Mouse (Mus musculus) midbrain, embryonic 12.5 days (tissue): ENCODE measurements around the gene Grk3. TPM values are rescaled to one million over a fixed set of nuclear protein-coding genes. Genes with fewer than 3 reads are reported as not detected.

Experiments
- ATAC-seq: fragments of 200-750 bp; cut with Nextera tagmentation; 2 replicates; pipeline ENCODE4 v1.8.0; 2017; ENCODE audit warnings: low read depth, moderate TSS enrichment, moderate library complexity; ENCODE audit not compliant: low FRiP score
- H3K27ac ChIP-seq: fragments of 300-500 bp; sonication (generic); replicated peaks from 2 replicates; pipeline ENCODE4 v1.5.1; 2016; ENCODE audit warnings: mild to moderate bottlenecking
- H3K27me3 ChIP-seq: fragments of 300-500 bp; sonication (generic); 2 replicates; pipeline ENCODE4 v1.6.1; 2016; ENCODE audit warnings: mild to moderate bottlenecking
- H3K36me3 ChIP-seq: fragments of 300-500 bp; sonication (generic); 2 replicates; pipeline ENCODE4 v1.6.1; 2016
- H3K4me1 ChIP-seq: fragments of 300-500 bp; sonication (generic); 2 replicates; pipeline ENCODE4 v1.6.1; 2016
- H3K4me2 ChIP-seq: fragments of 300-500 bp; sonication (generic); replicated peaks from 2 replicates; pipeline ENCODE4 v1.6.1; 2016; ENCODE audit warnings: mild to moderate bottlenecking, moderate library complexity
- H3K4me3 ChIP-seq: fragments of 300-500 bp; sonication (generic); 2 replicates; pipeline ENCODE4 v1.5.1; 2016; ENCODE audit warnings: mild to moderate bottlenecking
- H3K9ac ChIP-seq: fragments of 300-500 bp; sonication (generic); replicated peaks from 2 replicates; pipeline ENCODE4 v1.6.1; 2016; ENCODE audit warnings: mild to moderate bottlenecking, moderate library complexity
- H3K9me3 ChIP-seq: fragments of 300-500 bp; sonication (generic); 2 replicates; pipeline ENCODE4 v1.6.1; 2016; ENCODE audit warnings: mild to moderate bottlenecking
- WGBS: fragments of 180-500 bp; shearing (Covaris S2); methylation state at CpG from one replicate; pipeline ENCODE4 v1.1.7; 2016; 5-methylcytosine and 5-hydroxymethylcytosine counted together
- polyA plus RNA-seq: library from polyadenylated mRNA; unstranded; fragments of >200 nt; fragmentation: Nextera tagmentation; extraction: Ambion mirVana; gene quantifications from 2 replicates; pipeline ENCODE4 v1.2.1, GENCODE M21; 2016

Gene Grk3
- polyA plus RNA-seq, 1 experiment from 2014 or later, result 10.4 TPM

DNA sequence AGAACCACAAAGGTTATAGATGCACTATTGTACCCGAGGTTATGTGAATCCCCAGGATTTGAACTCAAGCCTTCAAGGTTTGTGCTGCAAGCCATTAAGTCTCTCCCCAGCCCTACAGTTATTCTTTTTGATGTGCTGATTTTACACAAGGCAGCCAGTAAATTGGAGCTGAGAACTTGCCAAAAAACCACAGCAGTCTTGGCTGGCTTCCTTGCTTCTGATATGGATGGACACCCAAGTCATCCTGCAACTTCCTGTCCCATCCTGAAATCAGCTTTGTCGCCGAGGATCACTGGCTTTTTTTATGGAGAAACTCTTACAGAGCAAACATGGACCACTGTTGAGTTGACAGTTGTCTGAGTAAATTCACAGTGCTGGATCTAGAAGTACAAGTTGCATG is 14.5 kb upstream of the Grk3 start:
- Histone ChIP-seq H3K4me3 (no peak overlapping the region), H3K9me3 (no peaks in the 10 kb centered on the region), H3K27ac (no peak overlapping the region), H3K36me3 (no peaks in the 10 kb centered on the region), H3K27me3 (no peaks in the 10 kb centered on the region), H3K9ac (no peak overlapping the region), H3K4me2 (no peak overlapping the region), H3K4me1 (peaks cover 15% of the 10 kb centered on the region; the same call in 1 of the 2 replicates)
- ATAC-seq, result no peak
- WGBS, result 72% methylated on average over 3 of the region's 3 CpGs

DNA sequence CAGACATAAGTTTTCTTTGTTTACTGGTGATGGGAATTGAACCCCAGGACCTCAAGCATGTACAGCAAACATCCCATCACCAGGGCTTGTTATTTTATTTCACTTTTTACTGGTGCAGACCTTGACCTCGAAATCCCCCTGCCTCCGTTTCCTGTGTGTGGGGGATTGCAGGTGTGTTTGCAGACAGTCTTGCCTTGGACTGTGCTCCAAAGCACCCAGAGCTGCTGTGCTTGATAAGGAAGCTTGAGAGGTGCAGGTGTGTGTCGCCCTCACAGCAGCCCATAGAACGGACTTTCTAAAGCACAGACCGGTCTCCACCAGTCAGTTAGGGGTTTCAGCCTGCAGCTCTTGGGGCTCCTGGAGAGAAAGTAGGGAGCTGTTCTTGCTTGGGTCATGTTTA is 11.1 kb upstream of the Grk3 start:
- peaks cover 30% of the 10 kb centered on the region for H3K4me1 ChIP-seq
- H3K27ac ChIP-seq, result no peak overlapping the region
- WGBS, result 87% methylated on average over 5 of the region's 5 CpGs
- no peak for ATAC-seq
- H3K36me3 ChIP-seq, result no peaks in the 10 kb centered on the region
- H3K27me3 ChIP-seq, result no peaks in the 10 kb centered on the region
- no peak overlapping the region for H3K9ac ChIP-seq
- H3K4me3 ChIP-seq, result no peak overlapping the region
- no peak overlapping the region for H3K4me2 ChIP-seq
- no peaks in the 10 kb centered on the region for H3K9me3 ChIP-seq

DNA sequence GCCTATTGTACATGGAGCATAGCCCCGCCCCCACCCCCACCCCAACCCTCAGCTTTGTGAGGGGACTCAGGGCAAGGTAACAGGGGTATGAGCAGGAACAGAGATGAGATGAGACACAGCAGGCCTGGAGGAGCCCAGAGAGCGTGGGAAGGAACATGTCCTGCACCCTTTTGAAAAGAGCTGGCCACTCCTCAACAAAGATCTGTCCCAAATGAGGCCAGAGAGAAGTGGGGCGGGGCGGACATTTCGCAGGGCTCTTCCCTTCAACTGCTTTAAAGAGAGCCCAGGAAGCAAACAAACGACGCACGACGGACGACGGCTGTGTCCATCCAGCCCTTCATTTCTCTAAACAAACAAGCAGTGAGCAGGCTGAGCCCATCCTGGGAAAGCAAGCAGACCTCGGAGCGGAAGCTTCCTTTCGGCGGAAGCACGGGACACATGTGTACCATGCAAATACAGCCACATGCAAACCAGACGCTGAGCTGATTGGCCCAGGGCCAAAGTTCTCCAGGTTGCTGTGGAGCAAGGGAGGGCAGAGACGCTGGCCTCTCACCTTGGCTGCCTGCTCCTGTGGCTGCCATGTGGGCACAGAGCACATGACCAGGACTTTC is 8.7 kb upstream of the Grk3 start:
- Histone ChIP-seq H3K27ac (peak overlapping the region; percentile 43), H3K4me3 (no peak overlapping the region), H3K27me3 (no peaks in the 10 kb centered on the region), H3K4me1 (peaks cover 21% of the 10 kb centered on the region), H3K4me2 (0 out of 2 replicates have a peak overlapping the region, but pooled peaks have one; percentile 0), H3K9ac (no peak overlapping the region), H3K36me3 (no peaks in the 10 kb centered on the region), H3K9me3 (no peaks in the 10 kb centered on the region)
- WGBS, result 44% methylated on average over 18 of the region's 18 CpGs
- ATAC-seq, result no peak

- WGBS, result 79% methylated on average over 8 of the region's 8 CpGs
- Histone ChIP-seq H3K27me3 (peaks cover 25% of the 10 kb centered on the region), H3K36me3 (no peaks in the 10 kb centered on the region), H3K27ac (no peak overlapping the region), H3K4me2 (no peak overlapping the region), H3K9me3 (no peaks in the 10 kb centered on the region), H3K4me1 (peaks cover 15% of the 10 kb centered on the region), H3K4me3 (no peak overlapping the region), H3K9ac (no peak overlapping the region)
- no peak for ATAC-seq
These were observed 2.6 kb upstream of the Grk3 start for GRCm38 (mm10) chr5:113018190-113018589.

DNA sequence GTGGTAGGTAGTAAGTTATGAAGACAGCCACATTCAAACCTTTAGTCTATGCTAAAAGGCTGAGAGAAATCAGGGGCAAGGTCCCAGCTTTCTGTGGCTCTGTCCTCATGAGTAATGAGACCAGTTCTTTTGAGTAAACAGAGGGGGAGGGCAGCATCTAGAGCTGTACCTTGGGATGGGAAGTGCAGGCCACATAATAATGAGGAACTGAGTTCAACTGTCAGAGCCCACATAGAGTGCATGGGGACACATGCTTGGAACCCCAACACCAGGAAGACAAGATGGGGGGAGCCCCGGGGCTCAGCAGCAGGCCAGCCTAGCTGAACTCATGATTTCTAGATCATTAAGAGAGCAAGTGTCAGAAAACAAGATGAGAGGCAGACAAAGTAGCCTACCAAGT is 1.4 kb upstream of the Grk3 start:
- Histone ChIP-seq H3K27me3 (peaks cover 25% of the 10 kb centered on the region), H3K4me3 (no peak overlapping the region), H3K36me3 (no peaks in the 10 kb centered on the region), H3K4me2 (no peak overlapping the region), H3K4me1 (peaks cover 11% of the 10 kb centered on the region), H3K27ac (no peak overlapping the region), H3K9ac (no peak overlapping the region), H3K9me3 (no peaks in the 10 kb centered on the region)
- no peak for ATAC-seq
- WGBS, result 95% methylated on average over 1 of the region's 1 CpGs

- Histone ChIP-seq H3K4me3 (peak overlapping the region; percentile 58), H3K9me3 (no peaks in the 10 kb centered on the region), H3K27ac (no peak overlapping the region), H3K4me2 (peak overlapping the region; percentile 69), H3K9ac (peak overlapping the region; percentile 65), H3K27me3 (peaks cover 25% of the 10 kb centered on the region), H3K36me3 (no peaks in the 10 kb centered on the region), H3K4me1 (peaks cover 11% of the 10 kb centered on the region)
- ATAC-seq, result peak; percentile 44; the same call in 1 of the 2 replicates
- 4% methylated on average over 14 of the region's 14 CpGs for WGBS
These were observed 769 bp downstream of the Grk3 start for GRCm38 (mm10) chr5:113014808-113015235.

- H3K4me3 ChIP-seq, result peak overlapping the region; percentile 58
- peak overlapping the region; percentile 69 for H3K4me2 ChIP-seq
- no peaks in the 10 kb centered on the region for H3K36me3 ChIP-seq
- H3K9ac ChIP-seq, result peak overlapping the region; percentile 65; the same call in 1 of the 2 replicates
- H3K9me3 ChIP-seq, result no peaks in the 10 kb centered on the region
- H3K4me1 ChIP-seq, result peaks cover 11% of the 10 kb centered on the region
- ATAC-seq, result no peak
- peaks cover 25% of the 10 kb centered on the region for H3K27me3 ChIP-seq
- 64% methylated on average over 16 of the region's 16 CpGs for WGBS
- H3K27ac ChIP-seq, result no peak overlapping the region
These were observed 1.3 kb downstream of the Grk3 start for GRCm38 (mm10) chr5:113014111-113014807.

DNA sequence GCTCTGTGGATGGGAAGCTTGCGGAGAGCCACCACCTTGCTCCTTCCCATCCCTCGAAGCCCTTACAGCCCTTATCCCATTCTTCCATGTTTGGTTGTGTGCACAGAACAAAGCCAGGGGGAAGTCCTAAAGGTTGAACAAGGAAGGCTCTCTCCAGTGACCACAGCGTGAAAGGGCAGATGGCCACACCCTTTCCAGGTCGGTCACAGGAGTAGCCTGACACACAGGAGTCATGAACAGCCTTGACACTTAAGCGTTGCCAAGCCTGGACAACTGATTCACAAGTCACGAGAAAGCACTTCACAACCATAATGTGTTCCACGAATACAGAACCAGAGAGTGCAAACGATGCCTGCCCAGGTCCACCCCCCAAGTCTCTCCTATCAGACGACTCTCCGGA is 3.7 kb downstream of the Grk3 start:
- ATAC-seq, result no peak
- 89% methylated on average over 10 of the region's 10 CpGs for WGBS

GRCm38 (mm10) chr5:113009183-113009820 is 6.3 kb downstream of the Grk3 start:
- WGBS, result 93% methylated on average over 8 of the region's 8 CpGs
- Histone ChIP-seq H3K27ac (no peak overlapping the region), H3K4me2 (no peak overlapping the region), H3K4me1 (peaks cover 2% of the 10 kb centered on the region; the same call in 1 of the 2 replicates), H3K36me3 (no peaks in the 10 kb centered on the region), H3K9me3 (no peaks in the 10 kb centered on the region), H3K9ac (no peak overlapping the region), H3K27me3 (peaks cover 5% of the 10 kb centered on the region; the same call in 1 of the 2 replicates), H3K4me3 (no peak overlapping the region)
- ATAC-seq, result no peak

More for the DNA sequence above, 3.7 kb downstream of the Grk3 start:
- H3K9ac ChIP-seq, result no peak overlapping the region
- H3K27ac ChIP-seq, result no peak overlapping the region
- H3K36me3 ChIP-seq, result no peaks in the 10 kb centered on the region
- peaks cover 11% of the 10 kb centered on the region for H3K4me1 ChIP-seq
- H3K27me3 ChIP-seq, result peaks cover 19% of the 10 kb centered on the region
- no peak overlapping the region for H3K4me3 ChIP-seq
- H3K9me3 ChIP-seq, result no peaks in the 10 kb centered on the region
- H3K4me2 ChIP-seq, result no peak overlapping the region

- Histone ChIP-seq H3K27ac (no peak overlapping the region), H3K9me3 (no peaks in the 10 kb centered on the region), H3K4me2 (no peak overlapping the region), H3K27me3 (no peaks in the 10 kb centered on the region), H3K9ac (no peak overlapping the region), H3K4me1 (no peaks in the 10 kb centered on the region), H3K36me3 (no peaks in the 10 kb centered on the region), H3K4me3 (no peak overlapping the region)
- ATAC-seq, result no peak
- WGBS, result 78% methylated on average over 2 of the region's 2 CpGs
These were observed 7.1 kb downstream of the Grk3 start for GRCm38 (mm10) chr5:113008496-113008895.

DNA sequence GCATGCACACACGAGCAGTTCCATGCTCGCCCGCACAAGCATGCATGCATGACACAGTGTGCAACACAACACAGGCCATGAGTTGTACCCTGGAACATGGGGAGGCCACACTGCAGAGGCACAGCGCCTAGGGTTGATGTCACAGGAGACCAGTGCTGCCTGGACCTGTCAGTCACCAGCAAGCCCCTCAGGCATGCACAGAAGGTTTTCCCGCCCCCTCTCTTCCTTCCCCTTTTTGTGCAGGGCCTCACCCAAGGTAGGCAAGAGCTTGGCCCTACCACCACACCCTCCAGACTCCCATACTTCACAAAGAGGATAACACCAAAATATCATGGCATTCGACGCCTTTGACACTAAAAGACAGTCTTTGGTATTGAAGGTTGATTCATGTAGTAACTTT is 8.6 kb downstream of the Grk3 start:
- Histone ChIP-seq H3K36me3 (no peaks in the 10 kb centered on the region), H3K4me1 (peaks cover 4% of the 10 kb centered on the region; the same call in 1 of the 2 replicates), H3K9me3 (no peaks in the 10 kb centered on the region), H3K27me3 (no peaks in the 10 kb centered on the region), H3K9ac (no peak overlapping the region), H3K4me2 (no peak overlapping the region), H3K4me3 (no peak overlapping the region), H3K27ac (no peak overlapping the region)
- ATAC-seq, result no peak
- 91% methylated on average over 7 of the region's 7 CpGs for WGBS

DNA sequence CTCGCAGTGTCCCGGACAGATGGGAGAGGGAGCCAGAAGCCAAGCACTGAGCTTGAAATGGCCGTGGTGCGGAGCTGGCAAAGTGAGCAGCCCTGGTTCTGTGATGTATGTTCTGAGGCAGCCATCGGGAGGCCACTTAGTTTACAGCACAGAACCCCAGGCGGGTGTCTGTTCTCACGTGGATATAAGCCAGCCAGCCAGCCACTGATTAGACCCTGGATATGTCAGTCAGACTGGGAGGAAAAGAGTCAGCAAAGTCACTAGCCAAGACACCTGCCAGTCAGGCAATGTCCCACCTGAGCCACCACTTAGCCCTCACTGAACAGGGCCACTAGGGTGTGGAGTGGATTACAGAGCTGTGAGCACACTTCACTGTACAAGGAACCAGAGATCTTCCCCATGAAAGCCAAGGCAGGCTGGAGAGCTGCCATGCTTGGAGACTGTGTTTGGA is 9.6 kb downstream of the Grk3 start:
- Histone ChIP-seq H3K4me1 (peaks cover 4% of the 10 kb centered on the region; the same call in 1 of the 2 replicates), H3K27ac (no peak overlapping the region), H3K36me3 (no peaks in the 10 kb centered on the region), H3K9ac (no peak overlapping the region), H3K4me2 (no peak overlapping the region), H3K27me3 (no peaks in the 10 kb centered on the region), H3K9me3 (no peaks in the 10 kb centered on the region), H3K4me3 (no peak overlapping the region)
- ATAC-seq, result no peak
- WGBS, result 92% methylated on average over 7 of the region's 7 CpGs
